Mouse (Mus musculus) gastrocnemius, adult 18-20 months (tissue): ENCODE measurements around the gene Musk. TPM values are rescaled to one million over a fixed set of nuclear protein-coding genes. Genes with fewer than 3 reads are reported as not detected.

ENCODE experiments used
- DNase-seq: peaks from one replicate; pipeline ENCODE4 v3.0.0; 2021; ENCODE audit warnings: low spot score
- total RNA-seq, 2 experiments: library from RNA; stranded (reverse); gene quantifications; 2 replicates each; pipeline ENCODE4 v1.2.3; 2021

Gene Musk
- total RNA-seq, 2 experiments from 2014 or later: 21.8 to 44.1 TPM

DNA sequence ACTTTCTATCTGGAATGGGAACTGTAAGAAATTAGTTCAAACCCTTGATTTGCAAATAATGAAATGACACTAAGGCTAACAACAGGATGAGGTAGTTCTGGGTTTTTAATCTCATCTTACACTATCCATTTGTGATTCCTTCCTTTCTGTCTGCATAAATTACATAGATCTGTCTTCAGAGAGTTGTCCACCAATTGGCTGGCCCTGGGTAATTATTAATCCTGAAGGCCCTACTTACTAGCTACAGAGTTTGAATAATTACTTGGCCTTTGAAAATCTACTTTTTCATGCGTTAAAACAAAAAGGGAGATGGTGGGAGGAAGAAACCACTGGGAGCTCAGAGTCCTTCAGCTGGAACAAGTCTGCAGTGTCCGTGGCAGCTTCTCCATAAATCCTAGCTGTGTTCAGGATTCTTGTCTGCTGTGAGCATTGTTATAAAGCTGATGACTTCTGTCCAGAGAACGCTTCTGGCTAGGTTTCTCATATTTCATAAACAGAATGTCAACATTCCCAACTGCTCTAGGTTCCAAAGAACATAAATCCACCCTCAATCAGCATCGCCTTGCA lies 29.3 kb downstream of the Musk start:
- DNase-seq: no peak

- no peak for DNase-seq
Observed at GRCm38 (mm10) chr4:58317536-58317935, 31.8 kb downstream of the Musk start.

DNA sequence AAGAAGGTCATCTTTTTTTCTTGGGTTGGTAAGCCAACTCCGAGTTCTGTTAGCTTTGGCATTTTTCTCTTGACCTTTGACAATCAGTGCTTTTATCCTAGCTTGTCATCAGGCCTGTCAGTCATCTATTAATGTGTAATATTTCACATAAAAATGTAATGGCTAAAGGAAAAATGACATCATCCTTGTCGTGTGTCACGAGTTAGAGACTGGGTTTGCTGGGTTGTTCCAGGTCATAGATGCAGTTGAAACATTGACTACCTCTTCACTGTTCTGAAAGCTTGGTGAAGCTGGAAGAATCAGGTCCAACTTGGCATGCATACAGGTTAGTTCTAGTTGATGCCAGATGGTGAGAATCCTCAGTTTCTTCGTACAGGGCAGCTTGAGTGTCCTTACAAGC lies 34.5 kb downstream of the Musk start:
- no peak for DNase-seq

DNA sequence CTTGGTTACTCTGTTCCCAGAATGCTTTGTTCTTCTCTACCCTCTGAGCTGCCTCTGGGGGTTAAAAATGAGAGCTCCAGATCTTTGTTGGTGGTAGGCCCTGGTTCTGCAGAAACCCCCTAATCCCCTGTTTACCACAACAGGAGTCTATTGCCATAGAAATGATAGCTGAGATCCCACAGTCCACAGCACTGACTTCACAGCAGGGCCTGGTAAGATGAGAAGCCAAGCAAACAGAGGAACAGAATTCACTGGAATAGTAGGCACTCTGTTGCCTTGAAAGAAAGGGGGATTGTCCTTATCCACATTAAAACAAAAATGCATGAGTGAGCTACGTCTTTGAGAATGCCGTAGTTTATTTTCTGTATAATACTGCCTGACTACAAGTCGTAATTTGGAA lies 41.0 kb downstream of the Musk start:
- DNase-seq: no peak

GRCm38 (mm10) chr4:58328231-58328630 lies 42.5 kb downstream of the Musk start:
- no peak for DNase-seq

DNA sequence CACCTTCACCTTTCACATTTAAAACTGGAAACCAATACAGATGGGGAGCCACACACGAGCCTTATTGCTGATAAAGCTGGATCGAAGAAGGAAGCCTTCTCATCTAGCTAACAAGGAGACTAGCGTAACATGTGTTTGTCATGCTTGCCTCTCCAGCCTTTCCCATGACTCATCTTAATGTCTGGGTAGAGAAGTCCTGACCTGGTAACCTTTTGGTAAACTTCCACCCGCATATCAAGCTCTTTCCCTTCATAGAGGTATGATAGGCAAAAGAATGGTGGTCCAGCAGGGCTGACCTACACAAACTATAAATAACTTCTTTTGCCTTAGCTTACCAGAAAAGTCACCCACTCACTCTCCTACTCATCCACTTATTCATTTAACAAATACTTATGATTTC lies 44.3 kb downstream of the Musk start:
- DNase-seq: no peak

GRCm38 (mm10) chr4:58330864-58331638 lies 45.3 kb downstream of the Musk start:
- no peak for DNase-seq

GRCm38 (mm10) chr4:58332394-58332793 lies 46.6 kb downstream of the Musk start:
- no peak for DNase-seq

GRCm38 (mm10) chr4:58336227-58336626 lies 50.5 kb downstream of the Musk start:
- peak; percentile 60 for DNase-seq

DNA sequence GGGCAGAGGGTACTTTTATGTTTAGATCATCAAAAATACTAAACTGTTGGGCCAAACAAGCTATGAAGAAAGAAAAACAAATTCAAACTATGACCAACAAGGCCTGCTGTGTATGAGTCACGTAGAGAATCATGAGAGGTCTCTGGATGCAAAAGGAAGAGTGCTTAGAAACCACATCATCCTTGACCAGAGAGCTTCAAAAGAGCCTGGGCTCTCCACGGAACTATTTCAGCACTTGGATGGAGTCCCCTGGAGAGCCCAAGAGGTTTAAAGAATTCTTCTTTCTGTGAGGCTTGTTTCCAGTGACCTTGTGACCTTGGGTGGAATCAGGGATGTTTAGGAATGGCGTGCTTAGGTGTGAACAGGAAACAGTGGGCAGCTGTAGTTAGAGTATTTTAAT lies 53.5 kb downstream of the Musk start:
- DNase-seq: peak; percentile 38

- DNase-seq: peak; percentile 57
Observed at GRCm38 (mm10) chr4:58350206-58350605, 64.4 kb downstream of the Musk start.

DNA sequence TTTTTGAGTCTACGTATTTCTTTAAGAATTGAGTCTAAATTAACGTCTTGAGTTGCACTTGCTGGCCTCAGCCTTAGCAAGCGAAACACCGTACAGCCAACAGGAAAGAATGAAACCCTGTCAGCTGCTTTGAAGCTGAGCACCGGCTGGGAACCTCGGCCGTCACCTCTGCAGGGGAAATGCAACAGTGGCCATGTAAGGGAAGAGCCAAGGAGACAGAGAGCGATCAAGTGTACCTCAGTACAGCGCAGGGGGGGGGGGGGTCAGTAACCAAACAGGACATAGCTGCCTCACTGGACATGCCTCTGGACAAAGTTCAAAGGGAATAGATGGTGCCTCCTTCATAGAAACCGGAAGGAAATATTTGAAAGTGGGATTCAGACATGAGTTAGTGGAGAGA lies 65.4 kb downstream of the Musk start:
- DNase-seq: peak; percentile 68

GRCm38 (mm10) chr4:58351590-58351989 lies 65.8 kb downstream of the Musk start:
- no peak for DNase-seq

DNA sequence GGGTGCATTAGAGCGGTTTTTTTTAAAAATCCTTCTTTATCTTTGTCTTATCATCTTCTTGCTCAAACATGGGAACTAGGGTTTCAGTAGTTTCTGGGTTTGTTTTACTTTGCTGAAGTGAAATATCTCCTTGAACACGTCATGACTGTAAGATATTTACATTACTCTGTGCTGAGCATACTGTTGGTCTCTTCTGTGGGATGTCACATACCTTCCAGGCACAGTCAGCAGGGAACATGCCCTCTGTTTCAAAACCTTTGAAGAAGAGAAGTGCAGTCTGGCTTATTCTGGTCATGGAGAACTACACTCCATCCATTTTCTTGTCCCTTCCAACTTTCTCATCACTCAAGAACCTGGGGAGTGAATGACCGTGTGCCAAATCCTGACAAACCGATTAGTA lies 73.2 kb downstream of the Musk start:
- DNase-seq: no peak

DNA sequence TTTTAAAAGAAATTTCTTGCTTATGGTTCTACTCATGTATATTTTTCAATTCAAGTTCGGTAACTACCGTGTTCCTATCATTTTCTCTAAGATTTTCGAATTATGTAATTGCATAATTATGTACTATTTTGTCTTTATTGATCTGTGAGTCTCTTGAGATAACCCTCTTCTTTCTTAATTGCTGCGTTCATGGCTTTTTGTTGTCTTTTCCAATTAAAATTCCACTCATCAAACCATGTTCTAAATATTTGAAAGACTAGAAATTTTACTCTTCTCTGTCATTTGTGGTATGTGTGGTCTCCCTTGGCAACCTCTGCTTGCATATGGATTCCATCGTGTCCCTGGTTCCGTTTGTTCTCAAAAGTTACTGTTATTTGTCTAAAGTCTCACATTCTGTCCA lies 79.6 kb downstream of the Musk start:
- DNase-seq: no peak

- no peak for DNase-seq
Observed at GRCm38 (mm10) chr4:58371106-58371505, 85.3 kb downstream of the Musk start.

- peak; percentile 12 for DNase-seq
Observed at GRCm38 (mm10) chr4:58373599-58373998, 87.8 kb downstream of the Musk start.

DNA sequence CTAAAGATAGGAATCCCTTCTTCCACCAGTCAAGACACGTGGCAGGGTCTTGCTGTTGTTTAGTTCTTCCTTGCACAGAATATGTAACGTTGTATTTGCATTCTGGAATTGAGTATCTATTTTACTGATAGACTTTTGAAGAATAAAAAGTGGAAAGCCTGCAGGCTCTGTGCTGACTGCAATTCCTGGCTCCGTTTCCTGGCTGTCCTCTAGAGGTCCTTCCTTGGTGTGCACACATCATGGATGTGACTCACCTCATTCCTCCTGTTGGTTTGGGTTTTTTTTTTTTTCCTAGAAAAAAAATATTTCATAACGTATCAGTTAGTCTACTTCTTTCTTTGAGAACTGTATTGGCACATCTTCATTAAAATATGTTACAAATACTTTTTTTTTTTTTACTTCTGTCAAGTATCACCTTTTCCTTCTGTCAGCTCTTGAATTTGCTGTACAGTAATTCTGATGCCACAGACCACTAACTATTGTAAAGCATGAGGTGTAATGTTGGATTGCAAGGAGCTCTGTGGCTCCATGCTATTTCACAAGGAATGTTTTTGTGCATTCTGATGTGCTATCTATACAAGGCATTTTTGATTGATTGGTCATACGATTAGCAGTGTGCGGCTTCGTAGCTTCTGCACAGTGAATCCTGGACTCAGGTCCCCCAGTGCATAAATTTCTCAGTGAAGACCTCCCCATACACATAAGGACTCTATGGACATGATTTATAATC lies 88.5 kb downstream of the Musk start:
- DNase-seq: peak; percentile 70

DNA sequence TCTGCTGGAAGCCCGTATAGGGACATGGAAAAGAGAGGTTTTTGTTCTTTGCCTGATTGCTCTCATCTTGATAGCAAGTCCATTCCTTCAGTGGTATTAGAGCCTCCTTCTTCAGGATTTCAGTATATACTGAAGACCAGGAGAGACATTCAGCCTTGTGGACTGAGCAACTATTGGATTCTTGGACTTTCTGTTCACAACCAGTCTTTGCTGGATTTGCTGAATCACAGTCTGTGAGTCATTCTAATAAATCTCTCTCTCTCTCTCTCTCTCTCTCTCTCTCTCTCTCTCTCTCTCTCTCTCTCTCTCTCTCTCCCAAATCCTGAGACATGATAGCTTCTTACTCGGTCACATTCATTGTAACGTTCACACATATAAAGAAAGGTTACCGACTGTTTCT lies 93.4 kb downstream of the Musk start:
- DNase-seq: no peak

DNA sequence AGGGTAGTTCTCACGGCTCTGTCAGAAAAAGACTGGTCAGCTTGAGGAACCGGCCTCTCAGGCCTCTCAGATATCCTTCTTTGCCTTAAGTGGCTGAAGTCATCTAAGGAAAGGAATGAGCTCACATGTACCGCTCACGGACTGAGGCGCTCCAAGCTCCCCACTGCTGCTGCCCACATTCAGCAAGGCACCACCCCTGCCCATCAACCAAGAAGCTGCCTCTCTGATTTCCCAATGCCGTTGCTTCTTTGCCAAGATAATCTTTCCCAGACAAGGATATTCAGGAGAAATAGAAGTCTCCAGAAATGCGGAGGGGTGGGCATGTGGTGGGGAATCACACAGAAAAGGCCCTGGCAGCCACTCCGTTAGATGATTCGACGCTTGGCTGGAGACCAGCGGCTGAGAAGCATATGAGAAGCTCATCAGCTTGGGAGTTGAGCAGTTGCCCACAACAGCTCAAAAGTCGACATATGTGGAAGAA lies 115.1 kb downstream of the Musk start:
- DNase-seq: peak; percentile 60

DNA sequence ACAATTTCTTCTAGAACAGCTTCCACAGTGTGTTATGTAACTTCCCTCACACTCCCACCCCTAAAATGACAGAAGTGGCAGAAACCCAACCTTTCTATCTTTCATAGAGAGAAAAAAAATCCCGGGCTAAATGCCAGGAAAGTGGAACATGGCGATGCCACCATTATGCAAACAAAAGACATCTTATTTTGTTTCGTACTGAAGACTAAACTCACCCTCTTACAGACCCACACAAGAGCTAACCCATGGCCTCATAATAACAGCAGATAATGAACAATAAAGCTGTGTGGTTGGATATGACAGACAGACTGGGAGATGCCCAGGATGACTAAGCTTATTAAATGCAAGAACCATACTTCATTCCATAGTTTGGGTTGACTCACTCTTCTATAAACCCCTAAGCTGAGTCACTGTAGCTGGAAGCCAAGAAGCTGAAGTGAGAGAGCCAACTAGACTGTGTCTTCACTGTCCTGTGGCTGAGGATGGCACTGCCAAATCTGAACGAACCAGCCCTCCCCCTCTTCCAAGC lies 116.3 kb downstream of the Musk start:
- peak; percentile 13 for DNase-seq
